Mouse (Mus musculus) kidney, embryonic 16.5 days (tissue): Measurements from ENCODE around the gene Usf1. TPM values are rescaled to one million over a fixed set of nuclear protein-coding genes. Genes with fewer than 3 reads are reported as not detected.

Source experiments
- ATAC-seq: fragments of 200-750 bp; cut with Nextera tagmentation; 2 replicates; pipeline ENCODE4 v1.8.0; 2017; ENCODE audit warnings: moderate TSS enrichment; ENCODE audit not compliant: low FRiP score, low TSS enrichment
- H3K27ac ChIP-seq: fragments of 300-500 bp; sonication (generic); 2 replicates; pipeline ENCODE4 v1.5.1; 2014; ENCODE audit warnings: low read length
- H3K27me3 ChIP-seq: fragments of 300-500 bp; sonication (generic); 2 replicates; pipeline ENCODE4 v1.6.1; 2014; ENCODE audit warnings: low read length, control low read depth, mixed read lengths; ENCODE audit not compliant: insufficient read depth
- H3K36me3 ChIP-seq: fragments of 300-500 bp; sonication (generic); 2 replicates; pipeline ENCODE4 v1.6.1; 2014; ENCODE audit warnings: low read length, control low read depth, mixed read lengths; ENCODE audit not compliant: insufficient read depth
- H3K4me1 ChIP-seq: fragments of 300-500 bp; sonication (generic); 2 replicates; pipeline ENCODE4 v1.6.1; 2014; ENCODE audit warnings: low read length, control low read depth, mixed read lengths; ENCODE audit not compliant: insufficient read depth
- H3K4me2 ChIP-seq: fragments of 300-500 bp; sonication (generic); replicated peaks from 2 replicates; pipeline ENCODE4 v1.6.1; 2014; ENCODE audit warnings: low read depth, low read length
- H3K4me3 ChIP-seq: fragments of 300-500 bp; sonication (generic); 2 replicates; pipeline ENCODE4 v1.5.1; 2014; ENCODE audit warnings: mild to moderate bottlenecking, low read length
- H3K9ac ChIP-seq: fragments of 300-500 bp; sonication (generic); replicated peaks from 2 replicates; pipeline ENCODE4 v1.6.1; 2014; ENCODE audit warnings: low read length
- H3K9me3 ChIP-seq: fragments of 300-500 bp; sonication (generic); 2 replicates; pipeline ENCODE4 v1.6.1; 2016; ENCODE audit warnings: low read length, control low read depth
- WGBS: fragments of 180-500 bp; shearing (Covaris S2); extraction: QIAGEN DNeasy Blood & Tissue Kit; methylation state at CpG from one replicate; pipeline ENCODE4 v1.1.7; 2014; 5-methylcytosine and 5-hydroxymethylcytosine counted together
- polyA plus RNA-seq: library from polyadenylated mRNA; unstranded; fragments of >200 nt; fragmentation: Nextera tagmentation; extraction: Ambion mirVana; gene quantifications from 2 replicates; pipeline ENCODE4 v1.2.1, GENCODE M21; 2015

Gene Usf1
- polyA plus RNA-seq, 1 experiment from 2014 or later, result 84.8 TPM

DNA sequence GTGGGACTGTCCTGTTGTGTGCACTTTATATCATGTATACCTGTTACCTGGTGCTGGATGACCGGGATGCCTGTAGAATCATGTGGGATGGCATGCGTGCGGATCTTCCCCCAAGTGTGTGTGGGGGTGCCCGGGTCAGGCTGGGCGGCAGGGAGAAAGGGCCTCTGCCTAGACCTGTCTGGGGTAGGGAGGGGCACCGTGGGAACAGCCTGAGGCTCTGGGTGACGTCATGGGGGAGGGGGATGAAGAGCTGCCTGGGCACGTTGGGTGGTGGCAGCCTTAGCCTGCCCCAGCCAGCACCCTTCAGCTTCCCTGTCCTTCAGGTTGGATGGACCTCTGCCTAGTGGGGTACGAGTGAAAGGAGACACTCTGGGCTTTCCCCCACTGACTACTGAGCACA, 26.8 kb upstream of the Usf1 start:
- WGBS, result 66% methylated on average over 9 of the region's 9 CpGs
- Histone ChIP-seq H3K9me3 (no peaks in the 10 kb centered on the region), H3K9ac (no peak overlapping the region), H3K36me3 (no peaks in the 10 kb centered on the region), H3K4me3 (no peak overlapping the region), H3K27me3 (peaks cover 3% of the 10 kb centered on the region; the same call in 1 of the 2 replicates), H3K4me1 (0 out of 2 replicates have a peak, but pooled peaks cover 7% of the 10 kb centered on the region), H3K27ac (no peak overlapping the region), H3K4me2 (no peak overlapping the region)
- no peak for ATAC-seq

DNA sequence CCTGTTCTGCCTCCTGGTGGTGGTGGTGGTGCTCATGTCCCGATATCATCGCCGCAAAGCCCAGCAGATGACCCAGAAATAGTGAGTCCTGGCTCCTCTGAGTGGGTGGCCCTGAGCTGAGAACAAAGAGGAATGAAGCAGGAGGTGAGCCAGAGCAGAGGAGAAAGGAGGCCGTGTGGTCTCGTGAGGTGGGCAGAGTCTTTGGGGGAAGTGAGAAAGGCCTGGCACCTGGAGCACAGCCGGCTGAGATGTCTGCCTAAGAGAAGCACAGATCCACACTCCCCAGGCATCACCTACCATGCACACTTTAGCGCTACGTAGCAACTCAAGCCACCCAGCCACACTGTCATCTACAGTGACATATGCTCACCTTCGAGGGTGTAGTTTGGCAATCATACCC, 25.9 kb upstream of the Usf1 start:
- no peak overlapping the region for H3K4me2 ChIP-seq
- H3K27ac ChIP-seq, result no peak overlapping the region
- no peak for ATAC-seq
- no peak overlapping the region for H3K9ac ChIP-seq
- H3K4me1 ChIP-seq, result 0 out of 2 replicates have a peak, but pooled peaks cover 2% of the 10 kb centered on the region
- 68% methylated on average over 9 of the region's 9 CpGs for WGBS
- no peaks in the 10 kb centered on the region for H3K36me3 ChIP-seq
- no peak overlapping the region for H3K4me3 ChIP-seq
- no peaks in the 10 kb centered on the region for H3K9me3 ChIP-seq
- peaks cover 2% of the 10 kb centered on the region; the same call in 1 of the 2 replicates for H3K27me3 ChIP-seq

DNA sequence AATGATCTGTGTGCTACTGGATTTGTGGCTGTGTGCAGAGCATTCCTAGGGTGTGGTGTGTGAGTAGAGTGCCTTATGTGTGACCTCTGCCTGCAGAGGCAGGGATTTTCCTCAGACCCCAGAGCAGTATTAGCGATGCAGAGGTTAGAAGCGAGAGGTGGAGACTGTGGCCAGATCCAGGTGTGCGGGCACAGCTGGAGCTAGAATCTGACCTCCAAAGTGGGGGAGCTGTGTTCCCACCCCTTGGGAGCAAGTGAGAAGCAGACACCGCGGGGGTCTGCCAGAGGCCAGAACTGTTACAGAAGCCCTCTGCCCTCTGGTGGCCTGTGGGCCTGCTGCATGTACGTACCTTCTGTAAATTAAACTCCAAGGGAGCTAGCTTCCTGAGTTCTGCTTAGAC, 24.0 kb upstream of the Usf1 start:
- Histone ChIP-seq H3K4me1 (no peaks in the 10 kb centered on the region), H3K9me3 (no peaks in the 10 kb centered on the region), H3K4me2 (no peak overlapping the region), H3K9ac (no peak overlapping the region), H3K4me3 (no peak overlapping the region), H3K27ac (no peak overlapping the region), H3K36me3 (no peaks in the 10 kb centered on the region), H3K27me3 (no peaks in the 10 kb centered on the region)
- ATAC-seq, result peak; percentile 19; the same call in 1 of the 2 replicates
- WGBS, result 31% methylated on average over 6 of the region's 6 CpGs

DNA sequence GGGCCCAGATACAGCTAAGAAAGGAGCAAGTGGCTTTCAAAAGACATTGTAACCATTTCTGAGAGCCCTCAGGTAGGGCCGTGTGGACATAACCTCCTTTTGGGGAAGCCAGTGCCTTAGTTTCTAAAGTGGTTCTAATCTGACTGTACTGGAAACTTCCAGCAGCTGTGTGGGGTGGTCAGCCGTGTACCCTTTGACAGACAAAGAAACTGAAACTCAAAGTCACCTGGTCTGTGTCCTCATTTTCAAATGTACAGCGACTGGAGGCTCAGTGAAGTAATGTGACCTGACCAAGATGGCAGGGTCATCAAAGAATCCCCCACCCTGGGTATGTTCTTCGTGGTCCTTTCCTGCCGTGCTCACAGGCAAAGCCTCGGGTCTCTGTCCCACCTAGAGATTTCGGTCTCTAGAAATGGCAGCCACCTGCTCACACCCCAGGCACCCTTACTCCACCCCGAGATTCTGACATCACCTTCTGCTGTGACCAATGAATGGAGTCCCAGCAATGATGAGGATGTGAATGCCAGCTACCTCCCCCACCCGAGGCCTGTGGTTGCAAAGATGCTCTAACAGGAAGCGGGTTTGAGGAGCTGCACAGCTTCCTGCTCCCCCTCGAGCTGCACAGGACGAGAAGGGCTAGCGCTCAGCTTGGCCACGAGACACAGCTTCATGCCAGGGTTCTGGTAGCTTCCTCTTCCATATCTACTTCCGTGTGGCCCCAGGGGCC, 22.6 kb upstream of the Usf1 start, which contains the start of gene Arhgap30:
TSS of gene Arhgap30 (plus strand) at position 579 of the 727 bp plus-strand sequence.
- Histone ChIP-seq H3K9ac (no peak within 1 kb of the TSS), H3K9me3 (no peaks in the 10 kb centered on the region), H3K4me3 (no peak within 1 kb of the TSS), H3K36me3 (no peaks in the 10 kb centered on the region), H3K4me1 (no peaks in the 10 kb centered on the region), H3K27me3 (no peaks in the 10 kb centered on the region), H3K4me2 (no peak within 1 kb of the TSS), H3K27ac (no peak within 1 kb of the TSS)
- ATAC-seq, result no peak
- 77% methylated on average over 15 of the region's 15 CpGs for WGBS

DNA sequence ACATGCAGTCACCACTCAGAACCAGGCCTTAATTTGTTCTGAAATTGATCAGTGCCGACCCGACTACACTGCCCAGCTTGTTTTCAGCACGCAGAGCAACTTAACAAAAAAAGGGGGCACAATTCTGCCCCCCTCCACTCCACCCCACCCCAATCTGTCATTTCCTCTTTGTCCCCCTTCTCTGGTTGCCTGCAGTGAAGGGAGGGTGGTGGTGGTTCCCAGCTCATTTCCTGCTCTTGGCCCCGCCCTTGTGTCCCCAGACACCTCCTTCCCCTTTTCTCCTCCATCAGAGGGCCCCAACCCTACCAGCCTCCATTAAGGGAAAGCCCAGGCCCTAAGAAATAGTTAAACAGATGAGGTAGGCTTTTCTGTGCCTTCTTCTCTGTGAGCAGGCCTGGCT, 21.0 kb upstream of the Usf1 start:
- no peak overlapping the region for H3K4me2 ChIP-seq
- H3K9me3 ChIP-seq, result no peaks in the 10 kb centered on the region
- no peaks in the 10 kb centered on the region for H3K27me3 ChIP-seq
- H3K4me3 ChIP-seq, result no peak overlapping the region
- no peak overlapping the region for H3K9ac ChIP-seq
- H3K27ac ChIP-seq, result no peak overlapping the region
- 70% methylated on average over 4 of the region's 4 CpGs for WGBS
- ATAC-seq, result no peak
- no peaks in the 10 kb centered on the region for H3K4me1 ChIP-seq
- H3K36me3 ChIP-seq, result no peaks in the 10 kb centered on the region

DNA sequence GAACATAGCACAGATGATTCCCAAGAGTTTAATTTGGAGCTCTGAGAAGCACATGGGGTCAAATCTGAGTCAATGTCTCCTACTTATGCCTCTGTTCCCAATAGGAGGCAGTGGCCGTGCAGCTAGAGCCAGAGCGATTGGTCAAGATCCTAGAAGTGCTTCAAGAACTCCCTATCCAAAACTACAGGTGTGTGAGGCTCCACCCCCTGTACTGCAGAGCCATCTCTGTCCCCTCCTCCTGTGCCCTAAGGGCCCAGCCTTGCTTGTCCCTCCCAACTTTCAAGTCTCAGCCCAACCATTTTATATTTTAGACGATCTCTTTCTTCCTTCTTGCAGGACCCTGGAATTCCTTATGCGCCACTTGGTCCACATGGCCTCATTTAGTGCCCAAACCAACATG, 9.3 kb upstream of the Usf1 start:
- H3K27me3 ChIP-seq, result no peaks in the 10 kb centered on the region
- H3K4me3 ChIP-seq, result no peak overlapping the region
- H3K27ac ChIP-seq, result no peak overlapping the region
- 77% methylated on average over 4 of the region's 4 CpGs for WGBS
- no peak overlapping the region for H3K9ac ChIP-seq
- no peak for ATAC-seq
- H3K9me3 ChIP-seq, result no peaks in the 10 kb centered on the region
- H3K4me1 ChIP-seq, result no peaks in the 10 kb centered on the region
- H3K36me3 ChIP-seq, result no peaks in the 10 kb centered on the region
- H3K4me2 ChIP-seq, result no peak overlapping the region

DNA sequence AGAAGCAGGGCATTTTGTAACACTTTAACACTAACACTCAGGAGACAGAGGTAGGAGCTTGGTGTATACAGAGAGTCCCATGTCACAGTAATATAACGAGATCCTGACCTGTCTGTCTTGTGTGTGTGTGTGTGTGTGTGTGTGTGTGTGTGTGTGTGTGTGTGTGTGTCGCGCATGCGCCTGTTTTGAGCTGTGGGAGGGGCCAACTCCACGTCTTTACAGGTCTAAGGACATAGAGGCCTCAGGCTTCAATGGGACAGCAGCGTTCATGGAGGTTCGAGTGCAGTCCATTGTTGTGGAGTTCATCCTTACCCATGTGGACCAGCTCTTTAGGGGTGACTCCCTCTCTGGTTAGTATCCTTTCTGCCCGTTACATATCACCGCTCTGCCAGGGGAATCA, 8.1 kb upstream of the Usf1 start:
- Histone ChIP-seq H3K9me3 (no peaks in the 10 kb centered on the region), H3K9ac (no peak overlapping the region), H3K36me3 (no peaks in the 10 kb centered on the region), H3K27me3 (no peaks in the 10 kb centered on the region), H3K27ac (no peak overlapping the region), H3K4me1 (no peaks in the 10 kb centered on the region), H3K4me3 (no peak overlapping the region), H3K4me2 (no peak overlapping the region)
- 73% methylated on average over 9 of the region's 9 CpGs for WGBS
- ATAC-seq, result no peak

DNA sequence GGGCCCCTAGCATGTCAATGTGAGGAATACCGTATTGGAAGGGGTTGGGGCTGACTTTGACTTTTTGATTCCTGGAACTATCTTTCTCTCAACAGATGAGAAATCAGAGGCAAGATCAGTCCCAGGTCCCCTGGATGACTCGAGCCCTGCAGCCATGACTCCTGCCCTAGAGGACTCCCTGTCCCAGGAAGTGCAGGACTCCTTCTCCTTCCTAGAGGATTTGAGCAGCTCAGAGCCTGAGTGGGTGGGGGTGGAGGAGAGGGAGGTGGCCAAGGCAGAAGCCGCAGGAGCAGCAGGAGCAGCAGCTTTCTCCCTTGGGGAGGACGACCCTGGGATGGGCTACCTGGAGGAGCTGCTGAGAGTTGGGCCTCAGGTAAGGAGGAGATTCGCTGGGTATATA, 3.9 kb upstream of the Usf1 start:
- ATAC-seq, result no peak
- Histone ChIP-seq H3K4me2 (no peak overlapping the region), H3K36me3 (no peaks in the 10 kb centered on the region), H3K27me3 (no peaks in the 10 kb centered on the region; the same call in 1 of the 2 replicates), H3K4me3 (no peak overlapping the region), H3K27ac (no peak overlapping the region), H3K9me3 (no peaks in the 10 kb centered on the region), H3K9ac (no peak overlapping the region), H3K4me1 (peaks cover under 1% of the 10 kb centered on the region; the same call in 1 of the 2 replicates)
- WGBS, result 69% methylated on average over 5 of the region's 5 CpGs

DNA sequence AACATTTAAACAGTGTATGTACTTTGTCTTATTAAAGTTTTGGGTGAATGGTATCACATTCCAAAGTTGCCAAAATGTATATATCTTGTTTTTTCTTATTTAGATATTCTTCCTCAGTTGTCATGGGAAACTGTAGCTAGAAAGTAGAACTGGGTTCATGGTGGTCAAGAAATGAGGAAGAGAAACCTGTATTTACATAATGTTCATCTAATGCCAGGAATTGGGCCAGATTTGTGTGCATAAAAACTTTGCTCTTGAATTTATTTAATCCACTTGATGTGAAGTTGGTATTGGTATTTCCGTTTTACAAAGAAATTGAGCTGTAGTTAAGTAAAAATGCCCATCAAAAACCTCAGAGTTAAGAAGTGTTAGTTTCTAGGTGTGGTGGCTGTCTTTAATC, 882 bp upstream of the Usf1 start:
- H3K9ac ChIP-seq, result no peak overlapping the region
- H3K4me2 ChIP-seq, result no peak overlapping the region
- H3K4me3 ChIP-seq, result no peak overlapping the region
- 86% methylated on average over 1 of the region's 1 CpGs for WGBS
- H3K27ac ChIP-seq, result no peak overlapping the region
- no peak for ATAC-seq
- peaks cover 2% of the 10 kb centered on the region; the same call in 1 of the 2 replicates for H3K36me3 ChIP-seq
- H3K4me1 ChIP-seq, result peaks cover 11% of the 10 kb centered on the region
- H3K9me3 ChIP-seq, result no peaks in the 10 kb centered on the region
- H3K27me3 ChIP-seq, result no peaks in the 10 kb centered on the region; the same call in 1 of the 2 replicates

DNA sequence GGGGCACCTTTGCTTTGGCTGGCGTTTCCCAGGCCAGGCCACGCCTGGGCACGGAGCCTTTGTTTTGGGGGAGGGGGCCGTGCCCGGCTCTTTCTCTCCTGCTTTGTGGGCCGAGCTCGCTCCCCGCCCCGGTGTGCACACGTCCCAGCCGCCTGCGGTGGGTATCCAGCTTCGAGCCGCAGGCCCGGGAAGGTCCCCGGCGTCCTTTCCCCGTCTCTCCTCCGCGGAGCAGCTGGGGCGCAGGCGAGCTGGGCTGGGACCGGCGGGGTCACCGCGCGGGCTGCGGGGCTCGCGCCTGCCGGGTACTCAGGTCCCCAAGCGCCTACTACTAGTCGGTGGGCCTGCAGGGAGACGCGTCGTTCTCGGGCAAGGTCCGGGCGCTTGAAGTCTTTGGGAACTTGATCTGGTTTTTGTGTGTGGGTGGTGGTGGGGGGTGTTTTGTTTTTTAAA, 404 bp downstream of the Usf1 start:
- ATAC-seq, result peak; percentile 79
- 0% methylated on average over 39 of the region's 39 CpGs for WGBS

More for the DNA sequence above, 404 bp downstream of the Usf1 start:
- peak overlapping the region; percentile 97 for H3K4me3 ChIP-seq
- H3K27ac ChIP-seq, result peak overlapping the region; percentile 97
- peak overlapping the region; percentile 98 for H3K9ac ChIP-seq
- H3K4me1 ChIP-seq, result peaks cover 11% of the 10 kb centered on the region
- H3K27me3 ChIP-seq, result no peaks in the 10 kb centered on the region; the same call in 1 of the 2 replicates
- peak overlapping the region; percentile 67 for H3K4me2 ChIP-seq
- peaks cover 15% of the 10 kb centered on the region for H3K36me3 ChIP-seq
- no peaks in the 10 kb centered on the region for H3K9me3 ChIP-seq
